Mouse (Mus musculus): Measurements from ENCODE around the gene Otud5. TPM values are rescaled to one million over a fixed set of nuclear protein-coding genes. Genes with fewer than 3 reads are reported as not detected.
A peak's percentile ranks its signal among the peaks of the same experiment; 100 is the strongest.

The Otud5 gene
- polyA plus RNA-seq, 1 experiment from 2014 or later, result 34.8 TPM

GRCm38 (mm10) chrX:7867141-7867540 is 26.0 kb downstream of the Otud5 start:
- Histone ChIP-seq H3K4me1 (ENCODE audit: control insufficient read depth, insufficient read depth, low read length) (peaks cover 3% of the 10 kb centered on the region; the same call in 1 of the 2 replicates), H3K9me3 (ENCODE audit: control insufficient read depth, low read length) (no peaks in the 10 kb centered on the region), H3K9ac (ENCODE audit: low read length) (no peak overlapping the region), H3K4me3 (ENCODE audit: low read depth, low read length) (no peak overlapping the region), H3K27me3 (ENCODE audit: control insufficient read depth, insufficient read depth, low read length) (no peaks in the 10 kb centered on the region), H3K4me2 (no peak overlapping the region), H3K36me3 (ENCODE audit: control insufficient read depth, insufficient read depth, low read length) (no peaks in the 10 kb centered on the region), H3K27ac (ENCODE audit: low read depth, low read length) (no peak overlapping the region)
- 90% methylated on average over 1 of the region's 1 CpGs for WGBS
- ATAC-seq (ENCODE audit: low FRiP score), result no peak
- DNase-seq (ENCODE audit: low spot score, missing footprints), result no peak

GRCm38 (mm10) chrX:7868506-7868905 is 27.3 kb downstream of the Otud5 start:
- Histone ChIP-seq H3K27me3 (ENCODE audit: control insufficient read depth, insufficient read depth, low read length) (no peaks in the 10 kb centered on the region), H3K36me3 (ENCODE audit: control insufficient read depth, insufficient read depth, low read length) (no peaks in the 10 kb centered on the region), H3K4me3 (ENCODE audit: low read depth, low read length) (no peak overlapping the region), H3K9me3 (ENCODE audit: control insufficient read depth, low read length) (no peaks in the 10 kb centered on the region), H3K4me1 (ENCODE audit: control insufficient read depth, insufficient read depth, low read length) (peaks cover 3% of the 10 kb centered on the region; the same call in 1 of the 2 replicates), H3K9ac (ENCODE audit: low read length) (no peak overlapping the region), H3K27ac (ENCODE audit: low read depth, low read length) (no peak overlapping the region), H3K4me2 (no peak overlapping the region)
- DNase-seq (ENCODE audit: low spot score, missing footprints) (no peak), ATAC-seq (ENCODE audit: low FRiP score) (no peak)
- WGBS, result 43% methylated on average over 2 of the region's 2 CpGs

GRCm38 (mm10) chrX:7869826-7870225 is 28.7 kb downstream of the Otud5 start:
- 23% methylated on average over 3 of the region's 3 CpGs for WGBS
- Histone ChIP-seq H3K9ac (ENCODE audit: low read length) (no peak overlapping the region), H3K4me2 (no peak overlapping the region), H3K4me3 (ENCODE audit: low read depth, low read length) (no peak overlapping the region), H3K27me3 (ENCODE audit: control insufficient read depth, insufficient read depth, low read length) (no peaks in the 10 kb centered on the region), H3K4me1 (ENCODE audit: control insufficient read depth, insufficient read depth, low read length) (peaks cover 3% of the 10 kb centered on the region; the same call in 1 of the 2 replicates), H3K9me3 (ENCODE audit: control insufficient read depth, low read length) (no peaks in the 10 kb centered on the region), H3K36me3 (ENCODE audit: control insufficient read depth, insufficient read depth, low read length) (no peaks in the 10 kb centered on the region), H3K27ac (ENCODE audit: low read depth, low read length) (no peak overlapping the region)
- DNase-seq (ENCODE audit: low spot score, missing footprints) (no peak), ATAC-seq (ENCODE audit: low FRiP score) (0 out of 2 replicates have a peak, but pooled peaks have one; percentile 44)

GRCm38 (mm10) chrX:7878007-7878419 is 36.8 kb downstream of the Otud5 start, which contains the start of gene Pim2:
Gene Pim2, plus strand, starts transcription at chrX:7878262.
- H3K27me3 ChIP-seq (ENCODE audit: control insufficient read depth, insufficient read depth, low read length), result no peaks in the 10 kb centered on the region
- no peaks in the 10 kb centered on the region for H3K9me3 ChIP-seq (ENCODE audit: control insufficient read depth, low read length)
- H3K4me2 ChIP-seq, result peak within 1 kb of the TSS; percentile 82
- no peaks in the 10 kb centered on the region for H3K36me3 ChIP-seq (ENCODE audit: control insufficient read depth, insufficient read depth, low read length)
- 11% methylated on average over 35 of the region's 38 CpGs for WGBS
- H3K4me3 ChIP-seq (ENCODE audit: low read depth, low read length), result peak within 1 kb of the TSS; percentile 42
- peak; percentile 87 for ATAC-seq (ENCODE audit: low FRiP score)
- peak within 1 kb of the TSS; percentile 50; the same call in 1 of the 2 replicates for H3K9ac ChIP-seq (ENCODE audit: low read length)
- no peak within 1 kb of the TSS for H3K27ac ChIP-seq (ENCODE audit: low read depth, low read length)
- DNase-seq (ENCODE audit: low spot score, missing footprints), result peak; percentile 94
- H3K4me1 ChIP-seq (ENCODE audit: control insufficient read depth, insufficient read depth, low read length), result peaks cover 7% of the 10 kb centered on the region; the same call in 1 of the 2 replicates

- Histone ChIP-seq H3K36me3 (ENCODE audit: control insufficient read depth, insufficient read depth, low read length) (no peaks in the 10 kb centered on the region), H3K27me3 (ENCODE audit: control insufficient read depth, insufficient read depth, low read length) (no peaks in the 10 kb centered on the region), H3K4me2 (peak overlapping the region; percentile 82), H3K4me1 (ENCODE audit: control insufficient read depth, insufficient read depth, low read length) (peaks cover 7% of the 10 kb centered on the region; the same call in 1 of the 2 replicates), H3K4me3 (ENCODE audit: low read depth, low read length) (peak overlapping the region; percentile 42), H3K27ac (ENCODE audit: low read depth, low read length) (no peak overlapping the region), H3K9me3 (ENCODE audit: control insufficient read depth, low read length) (no peaks in the 10 kb centered on the region), H3K9ac (ENCODE audit: low read length) (peak overlapping the region; percentile 50; the same call in 1 of the 2 replicates)
- DNase-seq (ENCODE audit: low spot score, missing footprints) (no peak), ATAC-seq (ENCODE audit: low FRiP score) (peak; percentile 54; the same call in 1 of the 2 replicates)
- 22% methylated on average over 21 of the region's 21 CpGs for WGBS
These were observed 37.3 kb downstream of the Otud5 start for GRCm38 (mm10) chrX:7878495-7878894.

- ATAC-seq (ENCODE audit: low FRiP score) (peak; percentile 73), DNase-seq (ENCODE audit: low spot score, missing footprints) (peak; percentile 91)
- Histone ChIP-seq H3K9me3 (ENCODE audit: control insufficient read depth, low read length) (no peaks in the 10 kb centered on the region), H3K36me3 (ENCODE audit: control insufficient read depth, insufficient read depth, low read length) (no peaks in the 10 kb centered on the region), H3K27ac (ENCODE audit: low read depth, low read length) (no peak overlapping the region), H3K27me3 (ENCODE audit: control insufficient read depth, insufficient read depth, low read length) (no peaks in the 10 kb centered on the region), H3K4me1 (ENCODE audit: control insufficient read depth, insufficient read depth, low read length) (peaks cover 7% of the 10 kb centered on the region; the same call in 1 of the 2 replicates), H3K4me2 (peak overlapping the region; percentile 82), H3K9ac (ENCODE audit: low read length) (no peak overlapping the region), H3K4me3 (ENCODE audit: low read depth, low read length) (peak overlapping the region; percentile 42)
- WGBS, result 8% methylated on average over 11 of the region's 11 CpGs
These were observed 38.7 kb downstream of the Otud5 start for GRCm38 (mm10) chrX:7879819-7880218.

- peak; percentile 94 for DNase-seq (ENCODE audit: low spot score, missing footprints)
- Histone ChIP-seq H3K4me2 (peak within 1 kb of the TSS; percentile 56), H3K36me3 (ENCODE audit: control insufficient read depth, insufficient read depth, low read length) (no peaks in the 10 kb centered on the region), H3K9ac (ENCODE audit: low read length) (peak within 1 kb of the TSS; percentile 37), H3K9me3 (ENCODE audit: control insufficient read depth, low read length) (no peaks in the 10 kb centered on the region), H3K27ac (ENCODE audit: low read depth, low read length) (peak within 1 kb of the TSS; percentile 59; the same call in 1 of the 2 replicates), H3K4me1 (ENCODE audit: control insufficient read depth, insufficient read depth, low read length) (peaks cover 5% of the 10 kb centered on the region; the same call in 1 of the 2 replicates), H3K4me3 (ENCODE audit: low read depth, low read length) (peak within 1 kb of the TSS; percentile 50), H3K27me3 (ENCODE audit: control insufficient read depth, insufficient read depth, low read length) (no peaks in the 10 kb centered on the region)
- peak; percentile 88 for ATAC-seq (ENCODE audit: low FRiP score)
- 18% methylated on average over 47 of the region's 49 CpGs for WGBS
These were observed 42.8 kb downstream of the Otud5 start, which contains the start of gene Slc35a2 for GRCm38 (mm10) chrX:7883841-7884567. Gene Slc35a2, plus strand, starts transcription at chrX:7884028.

GRCm38 (mm10) chrX:7898211-7898610 is 57.0 kb downstream of the Otud5 start:
- ATAC-seq (ENCODE audit: low FRiP score) (no peak), DNase-seq (ENCODE audit: low spot score, missing footprints) (no peak)
- Histone ChIP-seq H3K27ac (ENCODE audit: low read depth, low read length) (no peak overlapping the region), H3K4me1 (ENCODE audit: control insufficient read depth, insufficient read depth, low read length) (no peaks in the 10 kb centered on the region; the same call in 1 of the 2 replicates), H3K9ac (ENCODE audit: low read length) (peak overlapping the region; percentile 66), H3K9me3 (ENCODE audit: control insufficient read depth, low read length) (no peaks in the 10 kb centered on the region), H3K36me3 (ENCODE audit: control insufficient read depth, insufficient read depth, low read length) (0 out of 2 replicates have a peak, but pooled peaks cover 3% of the 10 kb centered on the region), H3K4me3 (ENCODE audit: low read depth, low read length) (peak overlapping the region; percentile 52), H3K4me2 (peak overlapping the region; percentile 49), H3K27me3 (ENCODE audit: control insufficient read depth, insufficient read depth, low read length) (no peaks in the 10 kb centered on the region)
- 46% methylated on average over 11 of the region's 13 CpGs for WGBS
